Mouse (Mus musculus) hindbrain, postnatal 0 days (tissue): ENCODE results near the gene Pkdcc. TPM values are rescaled to one million over a fixed set of nuclear protein-coding genes. Genes with fewer than 3 reads are reported as not detected.
A peak's percentile ranks its signal among the peaks of the same experiment; 100 is the strongest.

Source experiments
- ATAC-seq: fragments of 200-750 bp; cut with Nextera tagmentation; 2 replicates; pipeline ENCODE4 v1.8.0; 2017; ENCODE audit warnings: mild to moderate bottlenecking, moderate TSS enrichment, moderate library complexity
- DNase-seq: peaks from one replicate; pipeline ENCODE4 v3.0.0-alpha.2; 2015; ENCODE audit warnings: low spot score
- H3K27ac ChIP-seq: fragments of 300-500 bp; sonication (generic); 2 replicates; pipeline ENCODE4 v1.5.1; 2014; ENCODE audit warnings: mild to moderate bottlenecking
- H3K27me3 ChIP-seq: fragments of 300-500 bp; sonication (generic); 2 replicates; pipeline ENCODE4 v1.6.1; 2014; ENCODE audit warnings: low read length, mixed read lengths; ENCODE audit not compliant: insufficient read depth
- H3K36me3 ChIP-seq: fragments of 300-500 bp; sonication (generic); 2 replicates; pipeline ENCODE4 v1.6.1; 2014; ENCODE audit warnings: low read length, mixed read lengths; ENCODE audit not compliant: insufficient read depth
- H3K4me1 ChIP-seq: fragments of 300-500 bp; sonication (generic); 2 replicates; pipeline ENCODE4 v1.6.1; 2014; ENCODE audit warnings: antibody characterized with exemption, low read length, mixed read lengths; ENCODE audit not compliant: insufficient read depth
- H3K4me2 ChIP-seq: fragments of 300-500 bp; sonication (generic); 2 replicates; pipeline ENCODE4 v1.6.1; 2014; ENCODE audit warnings: low read depth, mild to moderate bottlenecking, low read length, moderate library complexity, mixed read lengths
- H3K4me3 ChIP-seq: fragments of 300-500 bp; sonication (generic); 2 replicates; pipeline ENCODE4 v1.5.1; 2014; ENCODE audit warnings: low read length
- H3K9ac ChIP-seq: fragments of 300-500 bp; sonication (generic); replicated peaks from 2 replicates; pipeline ENCODE4 v1.6.1; 2014; ENCODE audit warnings: mild to moderate bottlenecking, low read length, moderate library complexity, mixed read lengths
- H3K9me3 ChIP-seq: fragments of 300-500 bp; sonication (generic); 2 replicates; pipeline ENCODE4 v1.6.1; 2016; ENCODE audit warnings: low read length, mixed read lengths
- CTCF ChIP-seq: IDR thresholded peaks from 2 replicates; pipeline ENCODE4 v1.5.1; 2016; ENCODE audit warnings: antibody characterized with exemption, control low read depth, low read depth
- WGBS: fragments of 180-500 bp; shearing (Covaris S2); extraction: QIAGEN DNeasy Blood & Tissue Kit; methylation state at CpG from one replicate; pipeline ENCODE4 v1.1.7; 2014; 5-methylcytosine and 5-hydroxymethylcytosine counted together
- polyA plus RNA-seq: library from polyadenylated mRNA; unstranded; fragments of >200 nt; fragmentation: Nextera tagmentation; extraction: Ambion mirVana; gene quantifications from 2 replicates; pipeline ENCODE4 v1.2.1, GENCODE M21; 2015
- total RNA-seq: library from RNA; depleted of rRNA; stranded (reverse); fragments of >200 nt; gene quantifications from 2 replicates; pipeline ENCODE4 v1.2.3, GENCODE M21; 2014; rRNA removed

The Pkdcc gene
- 61.0 and 65.5 TPM in 2 replicates for total RNA-seq
- polyA plus RNA-seq, result 3.3 and 3.8 TPM in 2 replicates

DNA sequence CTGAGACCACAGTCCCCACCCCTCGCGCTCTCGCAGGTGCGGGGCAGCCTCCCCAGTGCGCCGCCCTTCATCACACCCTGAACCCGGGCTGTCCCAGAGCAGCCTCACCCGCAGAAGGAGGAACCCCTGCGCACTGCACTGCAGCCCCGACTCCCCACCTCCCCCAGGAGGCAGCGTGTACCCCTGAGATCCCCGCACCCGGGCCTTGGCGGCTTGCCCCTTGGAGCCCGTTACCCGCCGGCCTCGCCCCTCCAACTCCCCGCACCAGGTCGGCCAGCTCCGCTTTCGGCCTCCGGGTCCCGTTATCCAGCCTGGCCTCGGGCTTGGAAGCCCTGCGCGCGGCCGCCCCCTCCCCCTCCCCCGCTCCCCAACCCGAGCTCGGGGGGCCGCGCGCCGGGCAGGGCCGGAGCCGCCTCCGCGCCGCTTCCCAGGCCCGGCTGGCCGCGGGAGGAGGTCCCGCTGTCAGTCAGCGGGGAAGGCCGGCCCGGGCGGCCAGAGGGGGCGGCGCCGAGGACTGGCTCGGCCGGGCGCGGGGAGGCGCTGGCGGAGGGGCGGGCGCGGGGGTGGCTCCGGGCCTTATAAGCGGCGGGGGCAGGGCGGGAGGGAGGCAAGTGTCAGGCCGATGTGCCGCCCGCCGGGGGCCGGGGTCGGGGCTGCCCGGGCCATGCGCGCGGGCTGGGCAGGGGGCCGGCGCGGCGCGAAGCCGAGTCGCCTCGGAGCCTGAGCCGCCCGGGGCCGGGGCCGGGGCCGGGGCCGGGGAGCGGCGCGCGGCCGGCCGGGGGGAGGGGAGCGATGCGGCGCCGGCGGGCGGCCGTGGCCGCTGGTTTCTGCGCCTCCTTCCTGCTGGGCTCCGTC lies at the start of gene Pkdcc:
Pkdcc (plus strand) TSS at position 619 of the 855 bp plus-strand sequence.
- Histone ChIP-seq H3K4me1 (peaks cover 27% of the 10 kb centered on the region), H3K36me3 (no peaks in the 10 kb centered on the region), H3K27ac (peak within 1 kb of the TSS; percentile 88), H3K9ac (peak within 1 kb of the TSS; percentile 93), H3K9me3 (no peaks in the 10 kb centered on the region), H3K27me3 (no peaks in the 10 kb centered on the region), H3K4me2 (peak within 1 kb of the TSS; percentile 99), H3K4me3 (peak within 1 kb of the TSS; percentile 74)
- ATAC-seq (peak; percentile 87), DNase-seq (peak; percentile 91)
- 2% methylated on average over 74 of the region's 105 CpGs for WGBS
- no peak for TF ChIP-seq CTCF

DNA sequence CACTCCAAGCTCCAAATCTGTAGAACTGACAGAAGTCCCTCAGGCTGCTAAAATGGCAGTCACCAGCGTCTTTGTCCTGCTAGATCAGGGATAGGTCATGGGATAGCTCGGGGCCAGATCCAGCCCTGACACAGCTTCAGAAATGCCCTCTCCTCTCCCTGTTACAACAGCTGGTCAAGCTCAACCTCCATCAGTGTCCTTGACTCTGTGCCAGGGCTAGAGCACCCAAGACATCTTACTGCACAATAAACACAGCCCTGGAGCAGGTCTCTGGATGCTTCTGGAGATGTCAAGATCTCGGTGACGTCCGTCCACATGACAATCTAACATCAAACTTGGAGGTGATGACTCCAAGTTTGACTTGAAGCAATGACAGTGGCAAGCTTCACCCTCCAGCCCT lies 48.9 kb upstream of the Pkdcc start:
- no peaks in the 10 kb centered on the region; the same call in none of the 2 replicates for H3K4me1 ChIP-seq
- WGBS, result 76% methylated on average over 5 of the region's 5 CpGs
- H3K4me3 ChIP-seq, result no peak overlapping the region
- ATAC-seq (no peak), DNase-seq (no peak)
- no peak overlapping the region for H3K4me2 ChIP-seq
- H3K9me3 ChIP-seq, result no peaks in the 10 kb centered on the region
- no peaks in the 10 kb centered on the region for H3K36me3 ChIP-seq
- TF ChIP-seq CTCF, result no peak
- H3K27ac ChIP-seq, result no peak overlapping the region
- H3K9ac ChIP-seq, result no peak overlapping the region
- H3K27me3 ChIP-seq, result no peaks in the 10 kb centered on the region

DNA sequence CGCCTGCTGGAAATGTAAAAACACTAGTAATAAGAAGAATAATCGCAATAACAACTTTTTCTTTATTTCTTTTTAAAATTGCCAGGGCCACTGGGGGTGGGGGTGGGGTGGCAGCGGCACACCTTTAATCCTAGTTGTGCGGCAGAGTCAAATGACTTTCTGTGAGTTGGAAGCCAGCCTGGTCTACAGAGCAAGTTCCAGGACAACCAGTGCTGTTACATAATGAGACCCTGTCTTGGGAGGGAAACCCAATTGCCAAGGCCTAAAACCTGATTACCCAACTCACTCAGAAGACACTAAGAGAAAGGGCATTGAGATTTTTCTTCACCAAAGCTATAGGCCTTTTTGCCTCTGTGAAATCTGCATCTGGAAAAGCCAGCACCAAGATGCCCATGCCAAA lies 38.9 kb upstream of the Pkdcc start:
- WGBS, result 91% methylated on average over 4 of the region's 4 CpGs
- no peak for TF ChIP-seq CTCF

DNA sequence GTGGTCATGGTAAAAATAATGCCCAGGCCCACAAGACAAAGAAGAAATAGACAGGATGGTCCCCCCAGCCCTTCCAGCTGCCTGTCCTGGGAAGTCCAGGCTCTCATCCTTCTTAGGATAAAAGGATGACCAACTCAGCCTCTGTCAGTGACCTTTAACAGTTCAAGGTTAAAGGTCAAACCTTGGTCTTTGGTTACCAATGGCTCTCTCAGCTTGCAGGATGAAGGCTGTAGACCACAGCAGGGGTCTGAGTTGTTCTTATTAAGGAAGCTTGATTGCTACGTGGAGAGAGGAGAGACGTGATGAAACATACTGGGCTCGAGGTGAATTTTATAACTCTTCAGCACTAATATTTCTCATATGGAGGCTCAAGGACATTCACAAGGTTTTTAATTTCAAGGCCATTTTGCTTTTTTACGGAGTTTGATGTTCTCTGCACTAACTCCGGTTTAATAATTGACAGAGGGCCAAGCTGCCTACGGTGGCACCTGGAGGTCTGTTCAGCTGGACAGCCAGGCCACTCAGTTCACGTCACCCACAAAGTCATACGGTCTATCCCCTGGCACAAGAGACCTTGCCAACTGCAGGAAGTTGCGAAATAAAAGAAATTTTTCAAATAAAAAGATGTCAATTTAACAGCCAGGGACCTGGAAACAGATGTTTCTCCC lies 36.5 kb upstream of the Pkdcc start:
- DNase-seq, result no peak
- no peaks in the 10 kb centered on the region for H3K27me3 ChIP-seq
- ATAC-seq, result no peak
- no peak overlapping the region for H3K4me2 ChIP-seq
- H3K27ac ChIP-seq, result no peak overlapping the region
- no peaks in the 10 kb centered on the region for H3K4me1 ChIP-seq
- no peak for TF ChIP-seq CTCF
- no peak overlapping the region for H3K9ac ChIP-seq
- H3K9me3 ChIP-seq, result no peaks in the 10 kb centered on the region
- WGBS, result 49% methylated on average over 9 of the region's 9 CpGs
- no peaks in the 10 kb centered on the region for H3K36me3 ChIP-seq
- no peak overlapping the region for H3K4me3 ChIP-seq

More for the DNA sequence above, 38.9 kb upstream of the Pkdcc start:
- no peak overlapping the region for H3K4me3 ChIP-seq
- no peaks in the 10 kb centered on the region for H3K9me3 ChIP-seq
- no peak overlapping the region for H3K9ac ChIP-seq
- ATAC-seq (no peak), DNase-seq (no peak)
- no peak overlapping the region for H3K27ac ChIP-seq
- no peak overlapping the region for H3K4me2 ChIP-seq
- no peaks in the 10 kb centered on the region for H3K27me3 ChIP-seq
- H3K36me3 ChIP-seq, result no peaks in the 10 kb centered on the region
- no peaks in the 10 kb centered on the region for H3K4me1 ChIP-seq

DNA sequence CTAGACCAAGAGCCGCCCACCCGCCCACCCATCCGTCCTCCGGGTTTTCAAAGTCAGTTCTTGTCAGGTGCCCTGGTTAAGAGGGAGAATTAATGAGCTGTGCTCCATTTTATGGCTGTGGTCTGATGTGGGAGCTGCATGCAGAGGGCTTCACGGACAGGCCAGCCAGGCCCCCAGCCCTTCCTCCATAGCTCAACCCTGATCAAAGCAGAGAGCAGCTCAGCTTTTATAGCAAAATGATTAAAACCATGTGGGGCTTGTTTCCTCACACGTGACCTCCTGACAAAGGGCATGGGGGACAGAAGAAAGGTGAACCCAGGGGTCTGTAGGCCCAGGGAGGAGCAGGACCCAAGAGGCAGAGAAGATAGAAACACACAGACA lies 36.0 kb upstream of the Pkdcc start:
- no peak overlapping the region for H3K4me3 ChIP-seq
- H3K36me3 ChIP-seq, result no peaks in the 10 kb centered on the region
- TF ChIP-seq CTCF, result no peak
- H3K4me1 ChIP-seq, result no peaks in the 10 kb centered on the region
- no peak overlapping the region for H3K27ac ChIP-seq
- no peaks in the 10 kb centered on the region for H3K9me3 ChIP-seq
- no peak overlapping the region for H3K9ac ChIP-seq
- 56% methylated on average over 6 of the region's 6 CpGs for WGBS
- no peak for DNase-seq
- no peak for ATAC-seq
- H3K4me2 ChIP-seq, result no peak overlapping the region
- H3K27me3 ChIP-seq, result no peaks in the 10 kb centered on the region

DNA sequence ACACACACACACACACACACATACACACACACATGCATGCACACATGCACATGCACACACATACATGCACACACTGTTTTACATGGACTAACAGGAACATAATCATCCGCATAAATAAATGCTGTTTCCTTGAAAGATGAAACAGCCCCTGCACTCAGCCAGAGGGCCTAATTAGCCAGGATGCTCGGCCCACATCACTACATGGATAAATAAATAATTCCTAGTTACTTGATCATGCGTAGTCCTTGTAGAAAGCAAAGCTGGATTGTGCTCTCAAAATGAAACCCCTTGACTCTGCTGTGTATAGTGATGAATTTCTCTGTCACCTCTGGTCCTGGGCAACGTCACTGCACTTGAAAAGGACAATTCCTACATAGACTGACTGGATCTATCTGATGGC lies 35.5 kb upstream of the Pkdcc start:
- Histone ChIP-seq H3K36me3 (no peaks in the 10 kb centered on the region), H3K27ac (no peak overlapping the region), H3K9me3 (no peaks in the 10 kb centered on the region), H3K4me2 (no peak overlapping the region), H3K27me3 (no peaks in the 10 kb centered on the region), H3K4me1 (no peaks in the 10 kb centered on the region), H3K9ac (no peak overlapping the region), H3K4me3 (no peak overlapping the region)
- 65% methylated on average over 4 of the region's 4 CpGs for WGBS
- ATAC-seq (no peak), DNase-seq (no peak)
- no peak for TF ChIP-seq CTCF

DNA sequence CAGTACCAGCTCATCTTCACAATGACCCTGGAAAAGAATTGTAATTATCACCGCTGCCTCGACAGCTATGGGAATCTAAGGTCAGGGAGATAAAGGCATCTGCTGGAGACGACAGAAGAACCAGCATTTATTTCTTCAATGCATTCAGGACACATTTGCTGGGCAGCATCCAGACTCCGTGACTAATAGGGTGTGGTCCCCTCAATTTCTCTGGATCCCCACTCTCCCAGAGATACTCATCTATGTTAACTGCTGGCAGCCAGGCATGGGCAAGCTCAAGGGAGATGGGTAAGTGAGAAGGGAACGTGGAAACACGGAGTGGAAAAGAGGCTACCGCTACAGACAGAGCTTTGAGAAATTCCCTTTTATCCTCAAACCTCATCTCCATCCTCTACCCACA lies 34.0 kb upstream of the Pkdcc start:
- no peak overlapping the region for H3K4me2 ChIP-seq
- no peak for TF ChIP-seq CTCF
- WGBS, result 63% methylated on average over 7 of the region's 7 CpGs
- no peak overlapping the region for H3K4me3 ChIP-seq
- DNase-seq, result no peak
- ATAC-seq, result no peak
- no peak overlapping the region for H3K9ac ChIP-seq
- H3K36me3 ChIP-seq, result no peaks in the 10 kb centered on the region
- H3K9me3 ChIP-seq, result no peaks in the 10 kb centered on the region
- no peaks in the 10 kb centered on the region for H3K27me3 ChIP-seq
- H3K4me1 ChIP-seq, result no peaks in the 10 kb centered on the region
- H3K27ac ChIP-seq, result no peak overlapping the region
